Mouse (Mus musculus): ENCODE measurements around the gene Ropn1l. TPM values are rescaled to one million over a fixed set of nuclear protein-coding genes. Genes with fewer than 3 reads are reported as not detected.

Gene Ropn1l
- total and polyA plus RNA-seq, 3 experiments: 1.1 to 2.9 (median 2.0) TPM

GRCm38 (mm10) chr15:31460571-31460970 lies 7.0 kb upstream of the Ropn1l start (continued):
- TF ChIP-seq CHD2 (IDR thresholded peaks at IDR 0.05; ENCODE audit: low read length): no peak

DNA sequence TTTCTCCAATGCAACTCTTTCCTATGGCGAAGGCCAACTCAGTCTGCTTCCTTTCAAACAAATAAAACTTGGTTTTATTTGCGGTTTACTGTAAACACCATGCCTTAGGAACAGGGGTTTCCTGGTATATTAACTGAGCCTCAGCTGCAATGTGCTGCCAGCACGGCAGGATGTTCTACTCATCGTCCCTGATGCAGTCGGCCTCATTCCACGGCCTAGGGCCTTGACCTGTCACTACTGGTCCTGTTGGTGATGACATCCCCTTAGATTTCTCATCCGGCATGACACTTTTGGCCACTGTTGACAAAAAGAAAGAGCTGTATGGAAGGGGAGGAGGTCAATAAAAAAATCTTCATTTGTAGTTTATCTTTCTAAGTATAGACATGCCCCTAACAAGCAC lies 4.5 kb upstream of the Ropn1l start:
- H3K4me2 ChIP-seq (ENCODE audit: insufficient read depth, low read depth, poor library complexity, severe bottlenecking): no peak overlapping the region
- TF ChIP-seq ZNF384 (IDR thresholded peaks at IDR 0.05; ENCODE audit: low read depth, low read length) (no peak), NELFE (IDR thresholded peaks at IDR 0.05; ENCODE audit: low read depth, low read length) (no peak), RAD21 (IDR thresholded peaks at IDR 0.05; ENCODE audit: low read depth, low read length) (no peak), KAT2A (IDR thresholded peaks at IDR 0.05; ENCODE audit: insufficient replicate concordance, low read length) (no peak), IRF4 (IDR thresholded peaks at IDR 0.05; ENCODE audit: low read depth, low read length) (no peak), JUND (conservative IDR thresholded peaks at IDR 0.05; ENCODE audit: low read depth, low read length) (no peak), BHLHE40 (IDR thresholded peaks at IDR 0.05; ENCODE audit: low read depth, low read length) (no peak), CTCF (conservative IDR thresholded peaks at IDR 0.05 in 1 of 2, IDR thresholded peaks at IDR 0.05 in 1 of 2; ENCODE audit: low read depth in 2 of 2, low read length in 2 of 2) (no peak), MXI1 (IDR thresholded peaks at IDR 0.05; ENCODE audit: low read depth, low read length) (no peak), RCOR1 (conservative IDR thresholded peaks at IDR 0.05; ENCODE audit: low read depth, low read length) (no peak)
- H3K36me3 ChIP-seq (replicated peaks in 1 of 2; ENCODE audit: control insufficient read depth in 1 of 2, insufficient read depth in 1 of 2, low read length in 1 of 2): peaks cover 49 to 74% of the 10 kb centered on the region in 2 experiments
- H3K27me3 ChIP-seq (replicated peaks): no peaks in the 10 kb centered on the region
- no peak overlapping the region for H3K9ac ChIP-seq (ENCODE audit: insufficient read depth, low read depth)
- H3K9me3 ChIP-seq (replicated peaks; ENCODE audit: low read length): no peaks in the 10 kb centered on the region
- in situ Hi-C loops (cut with MboI; ENCODE audit: low pct_ligation_motif_present, low pct_unique_long_range_greater_than_20kb, low sequenced_read_pairs) (no loop called here), dilution Hi-C loops (cut with MboI; ENCODE audit: extremely low pct_ligation_motif_present, extremely low pct_unique_long_range_greater_than_20kb, low sequenced_read_pairs) (no loop called here)
- no peak overlapping the region for H3K4me3 ChIP-seq (replicated peaks in 1 of 3; ENCODE audit: low read depth in 2 of 3, low read length in 2 of 3, poor library complexity in 1 of 3)
- H3K27ac ChIP-seq (ENCODE audit: insufficient read depth, low read depth): no peak overlapping the region
- H3K79me2 ChIP-seq (replicated peaks; ENCODE audit: control insufficient read depth, extremely low read depth, insufficient read depth, poor library complexity, severe bottlenecking): no peaks in the 10 kb centered on the region
- no peak for DNase-seq (ENCODE audit: extremely low read depth)
- peaks cover 0 to 34% of the 10 kb centered on the region in 2 experiments; a peak in 2 of 4 replicates for H3K4me1 ChIP-seq (ENCODE audit: control insufficient read depth in 1 of 2, insufficient read depth in 2 of 2)

DNA sequence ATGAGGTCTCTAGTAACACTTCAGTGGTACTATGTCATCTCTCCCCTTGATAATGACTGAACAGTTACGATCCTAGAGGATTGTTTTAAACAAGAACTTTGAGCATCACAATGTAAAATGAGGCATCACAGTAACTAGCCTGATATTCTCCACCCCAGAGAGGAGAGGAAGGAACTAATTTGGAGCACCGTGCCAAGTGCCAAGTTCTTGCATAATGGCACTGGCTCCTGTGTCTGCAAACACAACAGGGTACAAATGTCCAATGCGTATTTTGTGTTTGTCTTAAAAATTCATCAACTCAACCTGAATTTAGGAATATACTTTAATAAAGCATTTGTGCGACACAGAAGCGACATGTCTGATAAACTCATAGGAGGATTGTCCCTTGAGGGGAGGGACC lies 2.8 kb upstream of the Ropn1l start:
- dilution Hi-C loops (cut with MboI; ENCODE audit: extremely low pct_ligation_motif_present, extremely low pct_unique_long_range_greater_than_20kb, low sequenced_read_pairs) (no loop called here), in situ Hi-C loops (cut with MboI; ENCODE audit: low pct_ligation_motif_present, low pct_unique_long_range_greater_than_20kb, low sequenced_read_pairs) (no loop called here)
- H3K27ac ChIP-seq (ENCODE audit: insufficient read depth, low read depth): no peak overlapping the region
- TF ChIP-seq CHD1 (IDR thresholded peaks at IDR 0.05; ENCODE audit: low read depth, low read length): no peak
- TF ChIP-seq MAZ (IDR thresholded peaks at IDR 0.05; ENCODE audit: low read depth, low read length): no peak
- TF ChIP-seq E2F4 (IDR thresholded peaks at IDR 0.05; ENCODE audit: insufficient replicate concordance, low read depth, low read length): no peak
- no peak for TF ChIP-seq MEF2A (IDR thresholded peaks at IDR 0.05; ENCODE audit: borderline replicate concordance, low read depth, low read length)
- no peak for TF ChIP-seq POLR2AphosphoS2 (IDR thresholded peaks at IDR 0.05; ENCODE audit: low read depth, low read length)
- TF ChIP-seq RCOR1 (conservative IDR thresholded peaks at IDR 0.05; ENCODE audit: low read depth, low read length): no peak
- no peak for TF ChIP-seq USF1 (IDR thresholded peaks at IDR 0.05; ENCODE audit: low read depth, low read length)
- TF ChIP-seq CHD2 (IDR thresholded peaks at IDR 0.05; ENCODE audit: low read length): no peak
- H3K27me3 ChIP-seq (replicated peaks): no peaks in the 10 kb centered on the region
- H3K4me3 ChIP-seq (replicated peaks in 1 of 3; ENCODE audit: low read depth in 2 of 3, low read length in 2 of 3, poor library complexity in 1 of 3): no peak overlapping the region
- H3K4me2 ChIP-seq (ENCODE audit: insufficient read depth, low read depth, poor library complexity, severe bottlenecking): no peak overlapping the region
- H3K4me1 ChIP-seq (ENCODE audit: control insufficient read depth in 1 of 2, insufficient read depth in 2 of 2): peaks cover 0 to 41% of the 10 kb centered on the region in 2 experiments; a peak in 2 of 4 replicates
- DNase-seq (ENCODE audit: extremely low read depth): no peak
- H3K79me2 ChIP-seq (replicated peaks; ENCODE audit: control insufficient read depth, extremely low read depth, insufficient read depth, poor library complexity, severe bottlenecking): no peaks in the 10 kb centered on the region
- H3K36me3 ChIP-seq (replicated peaks in 1 of 2; ENCODE audit: control insufficient read depth in 1 of 2, insufficient read depth in 1 of 2, low read length in 1 of 2): peaks cover 38 to 58% of the 10 kb centered on the region in 2 experiments
- no peak overlapping the region for H3K9ac ChIP-seq (ENCODE audit: insufficient read depth, low read depth)
- H3K9me3 ChIP-seq (replicated peaks; ENCODE audit: low read length): no peaks in the 10 kb centered on the region
